Mouse (Mus musculus) heart, embryonic 10.5 days (tissue): ENCODE measurements around the gene Rgs3. TPM values are rescaled to one million over a fixed set of nuclear protein-coding genes. Genes with fewer than 3 reads are reported as not detected.

Experiments used
- DNase-seq: peaks from one replicate; pipeline ENCODE4 v3.0.0-alpha.2; 2017; ENCODE audit warnings: low spot score
- H3K27ac ChIP-seq: fragments of 300-500 bp; sonication (generic); 2 replicates; pipeline ENCODE4 v1.5.1; 2016; ENCODE audit warnings: mild to moderate bottlenecking
- H3K27me3 ChIP-seq: fragments of 300-500 bp; sonication (generic); 2 replicates; pipeline ENCODE4 v1.6.1; 2016; ENCODE audit warnings: mild to moderate bottlenecking; ENCODE audit not compliant: poor library complexity, insufficient read depth, severe bottlenecking
- H3K36me3 ChIP-seq: fragments of 300-500 bp; sonication (generic); 2 replicates; pipeline ENCODE4 v1.6.1; 2016; ENCODE audit warnings: mild to moderate bottlenecking, moderate library complexity
- H3K4me1 ChIP-seq: fragments of 300-500 bp; sonication (generic); 2 replicates; pipeline ENCODE4 v1.6.1; 2016; ENCODE audit warnings: mild to moderate bottlenecking
- H3K4me3 ChIP-seq: fragments of 300-500 bp; sonication (generic); 2 replicates; pipeline ENCODE4 v1.5.1; 2016; ENCODE audit warnings: mild to moderate bottlenecking, moderate library complexity
- H3K9me3 ChIP-seq: fragments of 300-500 bp; sonication (generic); 2 replicates; pipeline ENCODE4 v1.6.1; 2016; ENCODE audit warnings: mild to moderate bottlenecking, moderate library complexity
- WGBS: fragments of 180-500 bp; shearing (Covaris S2); methylation state at CpG from one replicate; pipeline ENCODE4 v1.1.7; 2016; 5-methylcytosine and 5-hydroxymethylcytosine counted together
- polyA plus RNA-seq: library from polyadenylated mRNA; unstranded; fragments of >200 nt; fragmentation: Nextera tagmentation; extraction: Ambion mirVana; gene quantifications from 2 replicates; pipeline ENCODE4 v1.2.1, GENCODE M21; 2016

Rgs3 gene
- polyA plus RNA-seq, 1 experiment from 2014 or later, result 61.4 TPM

- Histone ChIP-seq H3K4me3 (no peak overlapping the region), H3K36me3 (no peaks in the 10 kb centered on the region), H3K27me3 (peaks cover 62% of the 10 kb centered on the region), H3K9me3 (no peaks in the 10 kb centered on the region), H3K27ac (no peak overlapping the region), H3K4me1 (peaks cover 12% of the 10 kb centered on the region)
- 90% methylated on average over 5 of the region's 5 CpGs for whole genome bisulfite sequencing
- DNase-seq, result no peak
These were observed 34.8 kb downstream of the Rgs3 start for GRCm38 (mm10) chr4:62594442-62594841.

- H3K27me3 ChIP-seq, result peaks cover 73% of the 10 kb centered on the region
- 72% methylated on average over 5 of the region's 5 CpGs for WGBS
- no peaks in the 10 kb centered on the region for H3K36me3 ChIP-seq
- H3K9me3 ChIP-seq, result no peaks in the 10 kb centered on the region
- H3K4me3 ChIP-seq, result no peak overlapping the region
- no peak for DNase-seq
- H3K4me1 ChIP-seq, result peaks cover 7% of the 10 kb centered on the region
- no peak overlapping the region for H3K27ac ChIP-seq
These were observed 36.4 kb downstream of the Rgs3 start for GRCm38 (mm10) chr4:62596051-62596450.

GRCm38 (mm10) chr4:62600549-62600948, 40.9 kb downstream of the Rgs3 start:
- Histone ChIP-seq H3K36me3 (no peaks in the 10 kb centered on the region), H3K4me1 (no peaks in the 10 kb centered on the region), H3K9me3 (no peaks in the 10 kb centered on the region), H3K4me3 (no peak overlapping the region), H3K27me3 (peaks cover 89% of the 10 kb centered on the region), H3K27ac (no peak overlapping the region)
- WGBS, result 72% methylated on average over 1 of the region's 1 CpGs
- DNase-seq, result no peak

GRCm38 (mm10) chr4:62603607-62604006, 44.0 kb downstream of the Rgs3 start:
- Histone ChIP-seq H3K9me3 (no peaks in the 10 kb centered on the region), H3K27ac (no peak overlapping the region), H3K4me1 (peaks cover 18% of the 10 kb centered on the region), H3K27me3 (peaks cover 89% of the 10 kb centered on the region), H3K4me3 (no peak overlapping the region), H3K36me3 (no peaks in the 10 kb centered on the region)
- 60% methylated on average over 4 of the region's 4 CpGs for WGBS
- DNase-seq, result no peak

- WGBS, result 60% methylated on average over 4 of the region's 4 CpGs
- DNase-seq, result no peak
- Histone ChIP-seq H3K27ac (no peak overlapping the region), H3K36me3 (no peaks in the 10 kb centered on the region), H3K4me3 (no peak overlapping the region), H3K4me1 (peaks cover 18% of the 10 kb centered on the region), H3K9me3 (no peaks in the 10 kb centered on the region), H3K27me3 (peaks cover 89% of the 10 kb centered on the region)
These were observed 44.4 kb downstream of the Rgs3 start for GRCm38 (mm10) chr4:62604094-62604493.

- no peak overlapping the region for H3K4me3 ChIP-seq
- H3K4me1 ChIP-seq, result peaks cover 30% of the 10 kb centered on the region
- 85% methylated on average over 9 of the region's 9 CpGs for WGBS
- H3K27me3 ChIP-seq, result peaks cover 83% of the 10 kb centered on the region
- DNase-seq, result no peak
- H3K36me3 ChIP-seq, result no peaks in the 10 kb centered on the region
- no peaks in the 10 kb centered on the region for H3K9me3 ChIP-seq
- H3K27ac ChIP-seq, result no peak overlapping the region
These were observed 46.4 kb downstream of the Rgs3 start for GRCm38 (mm10) chr4:62605856-62606541.

- H3K4me3 ChIP-seq, result no peak overlapping the region
- peaks cover 32% of the 10 kb centered on the region for H3K4me1 ChIP-seq
- H3K9me3 ChIP-seq, result no peaks in the 10 kb centered on the region
- 52% methylated on average over 7 of the region's 7 CpGs for WGBS
- no peaks in the 10 kb centered on the region for H3K36me3 ChIP-seq
- no peak for DNase-seq
- H3K27me3 ChIP-seq, result peaks cover 84% of the 10 kb centered on the region
- H3K27ac ChIP-seq, result no peak overlapping the region
These were observed 46.9 kb downstream of the Rgs3 start for GRCm38 (mm10) chr4:62606542-62606882.

- Histone ChIP-seq H3K27me3 (peaks cover 87% of the 10 kb centered on the region), H3K27ac (peak overlapping the region; percentile 42; the same call in 1 of the 2 replicates), H3K4me3 (no peak overlapping the region), H3K9me3 (no peaks in the 10 kb centered on the region), H3K36me3 (no peaks in the 10 kb centered on the region), H3K4me1 (peaks cover 32% of the 10 kb centered on the region)
- DNase-seq, result no peak
- WGBS, result 71% methylated on average over 7 of the region's 7 CpGs
These were observed 47.3 kb downstream of the Rgs3 start for GRCm38 (mm10) chr4:62606905-62607304.

- Histone ChIP-seq H3K36me3 (no peaks in the 10 kb centered on the region), H3K27ac (0 out of 2 replicates have a peak overlapping the region, but pooled peaks have one; percentile 42), H3K9me3 (no peaks in the 10 kb centered on the region), H3K27me3 (peaks cover 90% of the 10 kb centered on the region), H3K4me1 (peaks cover 32% of the 10 kb centered on the region), H3K4me3 (no peak overlapping the region)
- no peak for DNase-seq
- 46% methylated on average over 9 of the region's 9 CpGs for whole genome bisulfite sequencing
These were observed 47.7 kb downstream of the Rgs3 start for GRCm38 (mm10) chr4:62607345-62607744.

GRCm38 (mm10) chr4:62607805-62608204, 48.2 kb downstream of the Rgs3 start:
- no peak overlapping the region for H3K4me3 ChIP-seq
- H3K9me3 ChIP-seq, result no peaks in the 10 kb centered on the region
- no peak overlapping the region for H3K27ac ChIP-seq
- H3K4me1 ChIP-seq, result peaks cover 35% of the 10 kb centered on the region
- H3K36me3 ChIP-seq, result no peaks in the 10 kb centered on the region
- 83% methylated on average over 6 of the region's 6 CpGs for WGBS
- peaks cover 90% of the 10 kb centered on the region for H3K27me3 ChIP-seq
- no peak for DNase-seq

GRCm38 (mm10) chr4:62609333-62609732, 49.7 kb downstream of the Rgs3 start:
- 76% methylated on average over 4 of the region's 4 CpGs for WGBS
- Histone ChIP-seq H3K27ac (peak overlapping the region; percentile 49; the same call in 1 of the 2 replicates), H3K4me3 (no peak overlapping the region), H3K9me3 (no peaks in the 10 kb centered on the region), H3K4me1 (peaks cover 47% of the 10 kb centered on the region), H3K36me3 (no peaks in the 10 kb centered on the region), H3K27me3 (peaks cover 90% of the 10 kb centered on the region)
- DNase-seq, result no peak

- Histone ChIP-seq H3K4me1 (peaks cover 54% of the 10 kb centered on the region), H3K36me3 (no peaks in the 10 kb centered on the region), H3K27me3 (peaks cover 90% of the 10 kb centered on the region), H3K4me3 (no peak overlapping the region), H3K27ac (peak overlapping the region; percentile 49), H3K9me3 (no peaks in the 10 kb centered on the region)
- peak; percentile 85 for DNase-seq
- WGBS, result 22% methylated on average over 16 of the region's 16 CpGs
These were observed 50.6 kb downstream of the Rgs3 start for GRCm38 (mm10) chr4:62610142-62610675.

- 70% methylated on average over 22 of the region's 22 CpGs for WGBS
- Histone ChIP-seq H3K27me3 (peaks cover 88% of the 10 kb centered on the region), H3K4me3 (no peak overlapping the region), H3K36me3 (no peaks in the 10 kb centered on the region), H3K4me1 (peaks cover 40% of the 10 kb centered on the region), H3K9me3 (no peaks in the 10 kb centered on the region), H3K27ac (peak overlapping the region; percentile 31; the same call in 1 of the 2 replicates)
- no peak for DNase-seq
These were observed 53.2 kb downstream of the Rgs3 start for GRCm38 (mm10) chr4:62612601-62613501.
